Mouse (Mus musculus): ENCODE measurements around the gene Ctnnbip1.

Gene Ctnnbip1

DNA sequence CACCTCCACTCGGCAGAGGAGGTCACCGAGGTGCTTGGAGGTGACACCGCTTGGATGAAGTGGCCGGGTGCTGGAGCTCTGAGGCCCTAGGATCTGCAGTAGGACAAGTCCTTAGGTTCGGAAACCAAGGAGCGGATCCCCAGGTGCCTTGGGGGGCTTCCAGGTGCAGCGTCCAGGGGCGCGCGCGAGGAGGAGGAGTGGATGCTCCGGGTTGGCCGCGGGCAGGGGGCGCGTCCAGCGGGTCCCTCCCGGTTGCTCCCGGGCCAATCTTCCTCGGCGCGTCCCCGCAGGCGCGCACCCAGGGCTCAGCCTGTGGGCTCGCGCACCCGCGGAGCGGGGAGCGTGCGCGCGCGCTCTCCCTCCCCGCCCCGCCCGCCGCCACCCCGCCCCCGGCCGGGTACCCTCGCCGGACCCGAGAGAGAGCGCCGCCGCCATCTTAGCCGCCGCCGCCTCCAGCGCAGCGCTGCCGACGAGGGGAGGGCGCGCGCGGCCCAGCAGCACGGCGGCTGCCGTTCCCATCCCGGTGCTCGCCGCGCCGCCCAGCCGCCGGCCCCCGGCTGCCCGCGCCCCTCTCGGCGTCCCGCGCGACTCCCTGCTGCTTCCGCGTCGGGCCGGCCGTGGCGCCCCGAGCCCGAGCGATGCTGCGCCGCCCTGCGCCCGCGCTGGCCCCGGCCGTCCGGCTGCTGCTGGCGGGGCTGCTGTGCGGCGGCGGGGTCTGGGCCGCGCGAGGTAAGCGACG, 68.2 kb downstream of the Ctnnbip1 start, which contains the start of gene Clstn1:
Gene Clstn1, plus strand, starts transcription at position 425 of the 739 bp plus-strand sequence.
- POLR2A ChIA-PET: interaction anchor here in 3 of 4 experiments (0.8 to 1.7 kb wide), 5 partner anchors 9 to 20 kb away, joined by 3 to 10 read pairs (median 6); no protein-coding TSS in a partner anchor

DNA sequence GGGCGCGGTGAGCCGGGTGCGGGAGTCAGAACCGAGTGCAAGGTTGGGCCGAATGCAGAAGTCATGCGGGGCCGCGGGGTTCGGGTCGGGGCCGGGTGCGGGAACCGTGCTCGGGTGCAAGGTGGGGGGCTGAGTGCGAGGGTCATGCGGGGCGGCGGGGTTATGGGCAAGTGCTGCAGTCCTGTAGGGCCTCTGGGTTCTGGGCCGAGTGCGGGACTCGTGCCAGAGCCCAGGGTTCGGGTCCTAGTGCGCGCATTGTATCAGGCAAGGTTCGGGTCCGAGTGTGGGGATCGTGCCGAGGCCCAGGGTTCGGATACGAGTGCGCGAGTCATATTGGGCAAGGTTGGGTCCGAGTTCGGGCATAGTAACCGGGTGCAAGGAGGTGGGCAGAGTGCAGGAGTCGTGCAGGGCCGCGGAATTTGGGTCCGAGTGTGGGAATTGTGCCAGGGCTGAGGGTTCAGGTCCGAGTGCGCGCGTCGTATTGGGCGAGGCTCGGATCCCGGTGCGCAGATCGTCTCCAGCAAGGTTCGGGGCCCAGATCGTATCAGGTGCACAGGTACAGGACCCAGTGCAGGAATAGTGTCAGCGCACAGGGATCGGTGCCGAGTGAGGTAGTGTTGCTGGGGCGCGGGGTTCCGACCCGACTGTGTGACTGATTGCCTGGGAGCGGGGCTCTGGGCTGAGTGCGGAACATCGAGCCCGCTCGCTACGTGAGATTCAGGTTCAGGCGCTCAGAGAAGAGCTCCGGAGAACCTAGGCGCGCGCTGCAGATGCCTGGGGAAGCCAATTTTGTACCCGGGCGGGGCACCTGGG, 69.0 kb downstream of the Ctnnbip1 start:
- ChIA-PET POLR2A (interaction anchor here in 1 of 4 experiments (1.3 to 1.5 kb wide), 3 partner anchors 15 to 22 kb away, joined by 3 to 5 read pairs (median 4); no protein-coding TSS in a partner anchor), CTCF (interaction anchor here in 2 of 4 experiments (0.6 to 0.8 kb wide), 3 partner anchors 34 to 79 kb away, joined by 3 to 4 read pairs (median 3); no protein-coding TSS in a partner anchor)

More for the DNA sequence above, 68.2 kb downstream of the Ctnnbip1 start, which contains the start of gene Clstn1:
- CTCF ChIA-PET: interaction anchor here in 2 of 4 experiments (0.5 to 2.1 kb wide), 7 partner anchors 18 to 626 kb away, joined by 3 to 7 read pairs (median 3); no protein-coding TSS in a partner anchor

DNA sequence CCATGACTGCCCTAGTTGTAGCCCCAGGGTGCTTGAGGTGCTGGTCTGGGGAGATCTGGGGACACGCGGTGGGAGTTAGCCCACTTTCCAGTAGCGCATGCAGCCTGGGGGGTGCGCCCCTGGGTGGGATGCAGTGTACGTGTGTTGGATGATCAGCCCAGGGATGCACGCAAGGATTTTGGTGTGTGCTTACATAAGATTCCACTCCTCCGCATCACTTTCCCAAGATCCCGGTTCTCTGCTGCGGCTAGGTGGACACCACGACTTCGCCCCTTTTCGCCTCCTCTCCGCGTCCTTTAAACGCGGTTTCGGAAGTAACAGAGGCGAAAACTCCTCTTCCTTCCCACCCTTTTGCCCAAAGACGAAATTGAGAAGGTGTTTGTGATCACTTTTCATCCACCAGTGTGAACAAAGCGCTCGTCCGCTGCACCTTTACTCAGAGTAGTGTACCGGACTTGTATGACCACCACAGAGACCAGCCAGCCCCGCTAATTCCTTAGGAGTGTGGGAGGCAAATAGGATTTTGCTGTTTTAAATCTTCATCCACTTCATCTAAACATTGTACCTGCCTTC, 69.6 kb downstream of the Ctnnbip1 start:
- CTCF ChIA-PET: interaction anchor here in 3 of 4 experiments (0.6 to 0.8 kb wide), 4 partner anchors 35 to 79 kb away, joined by 3 to 4 read pairs (median 3); no protein-coding TSS in a partner anchor
- POLR2A ChIA-PET: interaction anchor here in 2 of 4 experiments (0.9 to 1.5 kb wide), 5 partner anchors 16 to 23 kb away, joined by 3 to 6 read pairs (median 4); no protein-coding TSS in a partner anchor

DNA sequence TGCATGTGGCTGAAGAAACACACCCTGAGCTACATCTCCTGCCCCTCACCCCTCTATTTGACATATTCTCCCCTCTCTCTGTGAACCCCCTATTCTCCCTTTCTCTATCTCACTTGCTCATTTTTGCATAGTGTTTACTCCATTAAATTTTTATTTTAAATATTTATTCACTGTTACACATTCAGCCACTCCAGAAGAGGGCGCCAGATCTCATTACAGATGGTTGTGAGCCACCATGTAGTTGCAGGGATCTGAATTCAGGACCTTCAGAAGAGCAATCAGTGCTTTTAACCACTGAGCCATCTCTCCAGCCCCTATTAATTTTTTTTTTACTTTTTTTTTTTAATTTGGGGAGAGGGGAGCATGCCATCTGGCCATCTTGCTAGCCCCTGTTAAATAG, 72.2 kb downstream of the Ctnnbip1 start:
- POLR2A ChIA-PET: interaction anchor here in 3 of 4 experiments (0.7 to 2.3 kb wide), 7 partner anchors 9 to 524 kb away, joined by 3 to 9 read pairs (median 4); no protein-coding TSS in a partner anchor
- CTCF ChIA-PET: interaction anchor here (0.6 to 3.2 kb wide), 11 partner anchors 13 to 875 kb away, joined by 3 to 19 read pairs (median 3); no protein-coding TSS in a partner anchor

DNA sequence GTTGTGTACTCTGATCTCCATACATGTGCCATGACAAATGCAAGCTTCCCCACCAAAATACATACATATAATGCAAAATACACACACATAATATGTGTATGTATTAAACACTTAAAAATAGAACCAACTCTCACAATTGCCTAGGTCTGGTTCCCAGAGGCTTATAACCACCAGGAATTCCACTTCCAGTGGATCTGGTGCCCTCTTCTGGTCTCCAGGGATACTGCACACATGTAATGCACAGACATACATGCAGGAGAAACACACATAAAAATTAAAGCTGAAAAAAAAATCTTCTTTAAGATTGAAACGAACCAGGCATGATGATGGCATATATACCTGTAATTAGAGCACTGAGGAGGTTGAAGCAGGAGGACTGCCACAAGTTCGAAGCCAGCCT, 73.5 kb downstream of the Ctnnbip1 start:
- ChIA-PET CTCF (interaction anchor here (0.5 to 3.2 kb wide), 39 partner anchors 8 to 684 kb away, joined by 3 to 19 read pairs (median 4); partner anchors contain the start of gene Rbp7 (in 1 of the 4)), POLR2A (interaction anchor here in 2 of 4 experiments (1.1 to 2.3 kb wide), 9 partner anchors 10 to 45 kb away, joined by 3 to 11 read pairs (median 7); no protein-coding TSS in a partner anchor)

DNA sequence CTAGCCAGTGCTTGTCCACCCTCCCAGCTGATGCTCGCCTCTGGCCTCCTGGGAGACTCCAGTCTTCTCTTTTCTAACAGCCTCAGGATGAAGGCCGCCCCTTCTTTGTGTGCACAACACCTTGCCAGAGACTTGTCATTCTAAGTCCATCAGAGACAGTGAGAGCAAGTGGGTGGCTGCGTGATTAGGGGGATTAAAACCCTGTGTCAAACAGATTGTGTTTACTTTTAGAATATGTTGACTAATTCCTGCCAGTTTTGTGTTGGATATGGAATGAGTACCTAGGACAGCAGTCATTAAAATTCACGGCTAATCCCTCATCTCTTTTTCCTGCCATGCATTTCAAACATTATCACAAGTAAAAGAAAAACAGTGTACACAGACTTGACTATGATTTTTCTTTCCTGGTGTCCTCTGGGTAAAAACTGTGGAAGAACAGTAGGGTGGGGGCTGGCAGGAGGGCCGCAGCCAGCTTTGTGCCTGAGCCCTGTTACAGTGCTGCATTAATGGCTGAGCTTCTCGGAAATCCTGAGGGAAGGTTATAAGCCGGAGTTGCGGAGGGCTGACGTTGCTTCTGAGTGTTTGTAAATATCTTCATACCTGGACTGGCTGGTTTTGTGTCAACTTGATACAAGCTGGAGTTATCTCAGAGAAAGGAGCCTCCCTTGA, 77.0 kb downstream of the Ctnnbip1 start:
- CTCF ChIA-PET: interaction anchor here in 2 of 4 experiments (0.6 to 1.9 kb wide), 5 partner anchors 13 to 227 kb away, joined by 3 to 7 read pairs (median 3); no protein-coding TSS in a partner anchor
- POLR2A ChIA-PET: interaction anchor here in 2 of 4 experiments (0.6 to 1.2 kb wide), 5 partner anchors 25 to 293 kb away, joined by 3 to 7 read pairs (median 3); no protein-coding TSS in a partner anchor

DNA sequence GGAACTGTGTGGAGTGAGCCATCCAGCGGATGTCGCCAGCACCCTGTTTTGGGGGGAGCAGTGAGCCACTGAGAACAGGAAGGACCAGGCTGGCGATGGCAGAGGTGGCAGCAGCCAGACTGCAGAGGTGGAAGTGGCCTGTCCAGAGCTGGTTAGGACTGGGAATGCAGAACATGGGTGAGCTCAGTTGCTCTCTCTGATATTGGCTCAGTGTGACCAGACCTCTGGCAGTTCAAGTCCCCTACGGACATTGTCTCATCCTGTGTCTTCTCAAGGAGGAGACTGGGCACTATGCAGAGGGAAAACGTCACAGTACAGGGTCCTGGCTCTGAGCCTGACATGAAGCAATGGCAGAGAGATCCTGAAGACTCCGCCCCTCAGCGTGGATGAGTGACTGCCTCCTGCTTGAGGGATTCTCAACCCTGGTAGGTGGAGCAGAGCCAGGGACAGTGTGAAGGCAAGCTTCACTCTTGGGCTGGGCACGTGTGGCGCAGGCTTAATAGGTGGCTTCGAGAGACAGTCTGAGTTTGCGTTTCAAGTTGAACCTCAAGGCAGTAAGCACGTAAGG, 79.7 kb downstream of the Ctnnbip1 start:
- ChIA-PET CTCF (interaction anchor here in 1 of 4 experiments (1.3 kb wide), 1 partner anchor 49 kb away, joined by 3 read pairs; no protein-coding TSS in a partner anchor), POLR2A (interaction anchor here in 2 of 4 experiments (1.3 to 1.9 kb wide), 3 partner anchors 8 to 32 kb away, joined by 3 to 6 read pairs (median 4); no protein-coding TSS in a partner anchor)

DNA sequence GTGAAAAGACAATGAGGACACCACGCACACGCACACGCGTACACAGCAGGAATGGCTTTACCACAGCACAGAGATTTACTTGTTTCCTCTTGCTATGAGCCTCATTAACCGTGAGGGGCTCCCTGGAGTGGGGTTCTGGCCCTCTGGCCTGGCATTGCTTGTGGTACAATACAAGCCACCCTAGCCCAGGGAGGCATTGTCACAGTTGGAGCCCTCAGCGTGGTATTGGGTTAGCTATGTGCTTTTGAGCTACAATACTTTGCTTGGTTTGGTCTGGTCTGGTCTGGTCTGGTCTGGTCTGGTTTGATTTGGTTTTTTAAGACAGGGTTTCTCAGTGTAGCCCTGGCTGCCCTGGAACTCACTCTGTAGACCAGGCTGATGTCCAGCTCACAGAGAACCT, 81.5 kb downstream of the Ctnnbip1 start:
- ChIA-PET POLR2A (interaction anchor here in 3 of 4 experiments (0.7 to 1.8 kb wide), 6 partner anchors 9 to 32 kb away, joined by 3 to 10 read pairs (median 4); no protein-coding TSS in a partner anchor), CTCF (interaction anchor here in 3 of 4 experiments (0.9 to 3.2 kb wide), 4 partner anchors 8 to 29 kb away, joined by 3 to 12 read pairs (median 4); no protein-coding TSS in a partner anchor)

DNA sequence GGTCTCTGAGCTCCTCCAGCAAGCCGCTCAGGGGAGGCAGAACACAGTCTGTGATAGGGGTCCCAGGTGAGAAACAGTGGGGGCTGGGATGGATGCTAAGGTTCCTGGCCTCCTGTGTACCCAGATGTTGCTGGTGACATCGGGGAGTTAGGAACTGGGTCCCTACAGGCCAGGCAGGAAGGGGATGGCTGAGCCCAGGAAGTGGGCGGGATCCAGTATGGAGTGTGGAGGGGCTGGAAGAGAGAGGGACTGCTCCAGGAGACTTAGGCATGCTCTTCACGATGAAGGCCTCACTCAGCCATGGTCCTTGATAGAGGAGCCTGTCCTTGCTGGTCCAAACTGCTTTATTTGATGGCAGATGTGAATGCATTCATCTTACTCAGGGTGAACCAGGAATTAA, 82.1 kb downstream of the Ctnnbip1 start:
- CTCF ChIA-PET: interaction anchor here in 3 of 4 experiments (0.6 to 3.2 kb wide), 5 partner anchors 8 to 28 kb away, joined by 3 to 12 read pairs (median 4); no protein-coding TSS in a partner anchor
- POLR2A ChIA-PET: interaction anchor here in 3 of 4 experiments (0.7 to 1.8 kb wide), 7 partner anchors 8 to 115 kb away, joined by 3 to 10 read pairs (median 3); no protein-coding TSS in a partner anchor

DNA sequence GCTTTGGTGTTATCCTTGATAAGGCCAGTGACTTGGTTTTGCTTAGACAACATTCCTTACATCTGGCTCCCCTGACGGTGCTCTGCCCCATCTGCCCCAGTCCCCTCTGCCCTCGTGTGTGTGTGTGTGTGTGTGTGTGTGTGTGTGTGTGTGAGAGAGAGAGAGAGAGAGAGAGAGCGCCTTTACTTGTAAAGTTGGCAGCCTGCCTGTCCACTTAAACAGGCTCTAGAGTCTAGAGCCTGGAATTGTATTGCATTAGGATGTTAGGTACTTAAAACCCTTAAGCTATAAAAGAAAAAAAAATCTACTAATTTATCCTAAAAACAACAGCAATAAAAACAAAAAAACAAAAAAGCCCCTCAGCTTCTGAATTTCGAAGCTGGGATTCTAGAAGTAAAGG, 83.4 kb downstream of the Ctnnbip1 start:
- ChIA-PET CTCF (interaction anchor here (0.6 to 3.2 kb wide), 10 partner anchors 8 to 148 kb away, joined by 3 to 12 read pairs (median 3); no protein-coding TSS in a partner anchor), POLR2A (interaction anchor here in 3 of 4 experiments (0.6 to 1.7 kb wide), 13 partner anchors 9 to 384 kb away, joined by 3 to 7 read pairs (median 3); partner anchors contain the start of genes Lzic (in 1 of the 3), Nmnat1 (in 1 of the 3) and Slc25a33 (in 1 of the 3))

DNA sequence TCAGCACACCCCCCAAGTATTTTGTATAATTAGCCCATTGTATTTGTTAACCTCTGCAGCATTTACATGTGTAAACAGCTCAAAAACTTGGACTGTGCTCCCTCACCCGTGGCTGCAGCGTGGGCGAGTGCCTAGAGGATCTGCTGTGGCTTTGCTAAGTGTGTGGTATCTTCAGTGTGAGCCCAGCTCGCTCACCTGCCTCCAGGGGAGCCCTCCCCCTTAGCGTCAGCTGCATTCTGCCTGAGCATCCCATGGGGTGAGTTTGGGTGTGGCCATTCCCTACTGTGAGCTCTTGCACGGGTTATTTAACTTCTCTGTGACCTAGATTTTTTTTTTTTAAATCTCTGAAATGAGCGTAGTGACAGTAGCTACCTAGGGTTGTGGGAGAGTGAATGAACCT, 84.2 kb downstream of the Ctnnbip1 start:
- POLR2A ChIA-PET: interaction anchor here (0.6 to 1.7 kb wide), 15 partner anchors 10 to 492 kb away, joined by 3 to 7 read pairs (median 4); partner anchors contain the start of genes Lzic (in 1 of the 4), Nmnat1 (in 1 of the 4) and Slc25a33 (in 1 of the 4)
- CTCF ChIA-PET: interaction anchor here (0.6 to 3.2 kb wide), 14 partner anchors 10 to 804 kb away, joined by 3 to 12 read pairs (median 4); partner anchors contain the start of gene Kif1b (in 1 of the 4)

DNA sequence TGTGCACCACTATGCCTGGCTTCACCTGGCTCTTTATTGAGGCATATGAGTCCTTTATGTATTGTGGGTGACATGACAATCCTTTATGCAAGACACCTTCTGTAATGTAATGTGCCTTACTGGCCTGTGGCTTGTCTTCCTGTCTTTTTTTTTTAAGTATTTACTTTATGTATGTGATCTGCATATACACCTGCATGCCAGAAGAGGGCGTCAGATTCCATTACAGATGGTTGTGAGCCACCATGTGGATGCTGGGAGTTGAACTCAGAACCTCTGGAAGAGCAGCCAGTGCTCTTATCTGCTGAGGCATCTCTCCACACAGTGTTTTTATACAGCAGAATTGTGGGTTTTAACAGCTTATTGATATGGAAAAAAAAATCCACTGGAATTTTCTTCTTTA, 85.8 kb downstream of the Ctnnbip1 start:
- ChIA-PET POLR2A (no interaction called here), CTCF (interaction anchor here in 2 of 4 experiments (0.6 to 1.2 kb wide), 3 partner anchors 12 to 446 kb away, joined by 4 read pairs; no protein-coding TSS in a partner anchor)

DNA sequence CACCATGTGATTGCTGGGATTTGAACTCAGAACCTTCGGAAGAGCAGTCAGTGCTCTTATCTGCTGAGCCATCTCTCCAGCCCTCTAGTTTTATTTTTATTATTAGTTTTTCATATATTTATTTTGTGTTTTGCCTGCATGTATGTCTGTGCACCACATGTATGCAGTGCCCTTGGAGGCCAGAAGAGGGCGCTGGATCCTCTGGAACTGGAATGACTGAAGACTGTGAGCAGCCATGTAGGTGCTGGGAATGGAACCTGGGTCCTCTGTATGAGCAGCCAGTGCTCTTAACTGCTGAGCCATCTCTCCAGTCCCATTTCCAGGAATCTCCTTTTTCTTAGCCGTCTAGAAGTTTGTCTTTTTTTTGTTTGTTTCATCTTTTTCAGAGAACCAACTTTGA, 86.5 kb downstream of the Ctnnbip1 start:
- CTCF ChIA-PET: interaction anchor here in 3 of 4 experiments (0.6 to 1.6 kb wide), 10 partner anchors 10 to 445 kb away, joined by 3 to 7 read pairs (median 4); no protein-coding TSS in a partner anchor
- POLR2A ChIA-PET: interaction anchor here in 3 of 4 experiments (0.6 to 2.5 kb wide), 7 partner anchors 10 to 55 kb away, joined by 3 to 10 read pairs (median 4); no protein-coding TSS in a partner anchor

DNA sequence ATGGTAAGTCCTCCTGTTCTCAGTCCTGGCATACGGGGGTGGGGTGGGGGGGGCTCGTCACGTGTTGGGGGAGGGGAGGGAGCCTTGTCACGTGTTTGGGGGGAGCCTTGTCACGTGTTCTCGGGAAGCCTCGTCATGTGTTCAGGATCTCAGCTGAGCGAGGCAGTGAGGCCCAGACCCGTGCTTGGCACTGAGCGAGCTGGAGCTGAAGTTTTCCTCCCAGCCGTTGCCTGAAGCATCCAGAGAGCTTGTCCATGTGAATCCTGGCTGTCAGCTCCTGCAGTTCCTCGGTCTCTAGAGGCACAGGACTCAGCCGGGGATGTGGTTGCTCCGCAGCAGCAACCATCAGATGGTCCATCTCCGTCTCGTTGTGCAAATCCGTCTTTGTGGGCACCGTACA, 88.0 kb downstream of the Ctnnbip1 start:
- ChIA-PET CTCF (interaction anchor here (0.5 to 1.6 kb wide), 6 partner anchors 14 to 253 kb away, joined by 3 to 7 read pairs (median 4); no protein-coding TSS in a partner anchor), POLR2A (interaction anchor here in 3 of 4 experiments (0.6 to 3.6 kb wide), 22 partner anchors 8 to 587 kb away, joined by 3 to 11 read pairs (median 4); partner anchors contain the start of genes Clstn1 (in 1 of the 3) and Spsb1 (in 1 of the 3))

DNA sequence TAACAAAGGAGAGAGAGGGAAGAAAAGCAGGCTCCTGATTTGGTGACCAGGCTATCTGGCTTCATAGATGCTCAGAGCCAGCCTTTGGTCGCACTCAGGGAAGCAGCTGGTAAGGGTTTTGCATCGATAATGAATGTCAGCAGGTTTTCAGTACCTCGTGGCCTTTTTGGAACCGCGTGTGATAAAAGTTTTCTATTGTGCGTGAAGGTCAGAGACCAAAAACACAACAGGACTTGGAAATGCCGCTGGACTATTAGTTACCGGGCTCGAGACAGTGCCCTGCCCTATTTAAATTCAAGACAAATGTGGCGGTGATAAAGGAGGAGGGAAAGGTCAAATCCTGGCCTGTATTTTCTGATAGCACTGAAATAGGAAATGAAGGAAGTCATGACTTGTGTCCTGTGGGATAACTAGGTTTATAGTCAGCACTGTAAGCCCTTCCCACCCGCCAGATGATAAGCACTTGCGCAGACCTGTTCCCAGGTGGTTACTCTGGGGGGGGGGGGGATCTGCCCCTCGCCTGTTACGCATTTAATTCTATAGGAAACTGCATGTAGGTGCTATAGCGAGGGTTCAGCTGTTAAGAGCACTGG, 88.8 kb downstream of the Ctnnbip1 start:
- ChIA-PET CTCF (interaction anchor here (0.5 to 1.4 kb wide), 5 partner anchors 16 to 252 kb away, joined by 3 to 5 read pairs (median 4); no protein-coding TSS in a partner anchor), POLR2A (interaction anchor here in 3 of 4 experiments (0.6 to 3.6 kb wide), 23 partner anchors 9 to 538 kb away, joined by 3 to 11 read pairs (median 4); partner anchors contain the start of genes Clstn1 (in 1 of the 3) and Spsb1 (in 1 of the 3))
